In the genomic region with DNA sequence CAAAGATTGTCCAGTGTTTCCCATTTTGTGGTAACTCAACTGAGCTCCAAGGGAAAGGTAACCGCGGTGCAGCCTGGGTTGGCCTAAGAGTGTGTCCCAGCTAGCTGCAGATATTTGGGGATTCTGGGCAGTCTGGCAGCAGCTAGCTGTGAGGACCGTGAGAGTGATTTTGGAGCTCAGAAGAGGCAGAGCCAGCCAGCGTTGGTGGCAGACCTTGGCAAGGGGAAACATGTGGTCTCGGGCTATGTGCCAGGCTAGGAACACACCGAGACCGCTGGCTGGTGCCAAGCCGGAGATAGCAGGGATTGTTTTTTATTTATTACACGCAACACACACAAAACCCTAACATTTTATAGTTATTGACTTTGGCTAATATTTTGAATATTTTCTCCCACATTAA, we compare ENCODE assay signal across 13 mouse cellular contexts. TPM values are rescaled to one million over a fixed set of nuclear protein-coding genes. Genes with fewer than 3 reads are reported as not detected.
A peak's percentile ranks its signal among the peaks of the same experiment; 100 is the strongest.
DNase-seq lines count a peak whose midpoint lies in the region; ATAC-seq and TF ChIP-seq lines count a peak whose summit lies in the region.
"Had no signal": no experiment of that assay in that cellular context is flagged by ENCODE, and none has a peak within 500 bp of the region (broad histone marks: within the 10 kb centered on the region; RNA-seq: fewer than 3 reads in every experiment).

No protein-coding gene starts in this region.

- H3K36me3 ChIP-seq in forebrain, embryonic 13.5 days (ENCODE audit: poor library complexity, severe bottlenecking), result no peaks in the 10 kb centered on the region
- H3K36me3 ChIP-seq in forebrain, embryonic 12.5 days (replicated peaks), result no peaks in the 10 kb centered on the region
- no peaks in the 10 kb centered on the region for H3K36me3 ChIP-seq in midbrain, embryonic 14.5 days (ENCODE audit: control insufficient read depth, insufficient read depth, low read length)
- H3K36me3 ChIP-seq in midbrain, embryonic 13.5 days, result no peaks in the 10 kb centered on the region
- H3K36me3 ChIP-seq in liver, postnatal 0 days (replicated peaks; ENCODE audit: insufficient read depth, low read length), result no peaks in the 10 kb centered on the region
- H3K36me3 ChIP-seq: heart, embryonic 12.5 days had no signal

- TF ChIP-seq EP300 in liver, postnatal 0 days (IDR thresholded peaks at IDR 0.05; ENCODE audit: low read depth), result no peak

- H3K27ac ChIP-seq in forebrain, embryonic 13.5 days, result no peak overlapping the region
- H3K27ac ChIP-seq in forebrain, embryonic 12.5 days, result no peak overlapping the region
- H3K27ac ChIP-seq in midbrain, embryonic 14.5 days (replicated peaks; ENCODE audit: low read depth, low read length), result no peak overlapping the region
- H3K27ac ChIP-seq in midbrain, embryonic 13.5 days, result no peak overlapping the region
- H3K27ac ChIP-seq in liver, postnatal 0 days (ENCODE audit: low read depth), result no peak overlapping the region

- no peak overlapping the region for H3K9ac ChIP-seq in forebrain, embryonic 13.5 days
- no peak overlapping the region for H3K9ac ChIP-seq in forebrain, embryonic 12.5 days
- no peak overlapping the region for H3K9ac ChIP-seq in midbrain, embryonic 14.5 days (replicated peaks; ENCODE audit: low read length)
- H3K9ac ChIP-seq in midbrain, embryonic 13.5 days (replicated peaks), result no peak overlapping the region
- H3K9ac ChIP-seq in liver, postnatal 0 days (replicated peaks), result no peak overlapping the region
- H3K9ac ChIP-seq: heart, embryonic 12.5 days had no signal

- no peak for TF ChIP-seq CTCF in liver, postnatal 0 days (IDR thresholded peaks at IDR 0.05; ENCODE audit: low read depth)

- ATAC-seq in forebrain, embryonic 13.5 days, result 0 out of 2 replicates have a peak, but pooled peaks have one; percentile 30
- no peak for ATAC-seq in forebrain, embryonic 12.5 days (ENCODE audit: low FRiP score)
- no peak for ATAC-seq in midbrain, embryonic 14.5 days (ENCODE audit: low FRiP score, low TSS enrichment)
- no peak for ATAC-seq in midbrain, embryonic 13.5 days
- no peak for ATAC-seq in liver, postnatal 0 days

- H3K4me1 ChIP-seq in forebrain, embryonic 13.5 days, result no peaks in the 10 kb centered on the region
- H3K4me1 ChIP-seq in forebrain, embryonic 12.5 days, result no peaks in the 10 kb centered on the region; the same call in 1 of the 2 replicates
- peaks cover 9% of the 10 kb centered on the region for H3K4me1 ChIP-seq in midbrain, embryonic 14.5 days (ENCODE audit: control insufficient read depth, insufficient read depth, low read length)
- peaks cover 9% of the 10 kb centered on the region; the same call in 1 of the 2 replicates for H3K4me1 ChIP-seq in midbrain, embryonic 13.5 days (replicated peaks)
- no peaks in the 10 kb centered on the region for H3K4me1 ChIP-seq in liver, postnatal 0 days (ENCODE audit: insufficient read depth)
- H3K4me1 ChIP-seq: heart, embryonic 12.5 days; megakaryocyte, embryonic 14.5 days had no signal

- H3K9me3 ChIP-seq in forebrain, embryonic 13.5 days (replicated peaks), result no peaks in the 10 kb centered on the region
- no peaks in the 10 kb centered on the region for H3K9me3 ChIP-seq in forebrain, embryonic 12.5 days
- H3K9me3 ChIP-seq in midbrain, embryonic 14.5 days (ENCODE audit: control insufficient read depth, low read length), result no peaks in the 10 kb centered on the region
- no peaks in the 10 kb centered on the region for H3K9me3 ChIP-seq in midbrain, embryonic 13.5 days
- H3K9me3 ChIP-seq in liver, postnatal 0 days (ENCODE audit: low read length), result no peaks in the 10 kb centered on the region
- H3K9me3 ChIP-seq: heart, embryonic 12.5 days had no signal

- no peak overlapping the region for H3K4me2 ChIP-seq in forebrain, embryonic 13.5 days
- no peak overlapping the region for H3K4me2 ChIP-seq in forebrain, embryonic 12.5 days
- H3K4me2 ChIP-seq in midbrain, embryonic 14.5 days (ENCODE audit: low read length), result no peak overlapping the region
- no peak overlapping the region for H3K4me2 ChIP-seq in midbrain, embryonic 13.5 days (replicated peaks)
- no peak overlapping the region for H3K4me2 ChIP-seq in liver, postnatal 0 days (ENCODE audit: low read depth, low read length)
- H3K4me2 ChIP-seq: heart, embryonic 12.5 days had no signal

- 86% methylated on average over 9 of the region's 9 CpGs for WGBS in forebrain, embryonic 13.5 days
- 92% methylated on average over 9 of the region's 9 CpGs for WGBS in forebrain, embryonic 12.5 days
- 93% methylated on average over 9 of the region's 9 CpGs for WGBS in midbrain, embryonic 14.5 days
- 92% methylated on average over 9 of the region's 9 CpGs for WGBS in midbrain, embryonic 13.5 days
- 85% methylated on average over 9 of the region's 9 CpGs for WGBS in liver, postnatal 0 days (ENCODE audit: insufficient replicate concordance)

- DNase-seq in midbrain, embryonic 14.5 days, result peak; percentile 25
- peak; percentile 62 for DNase-seq in brain, adult 2 months (ENCODE audit: low read depth, low spot score)
- peak; percentile 81 to 84 for DNase-seq in cerebellum, postnatal 14 days
- no peak for DNase-seq in liver, postnatal 0 days
- DNase-seq in embryo, embryonic 10.5 days (ENCODE audit: low spot score), result no peak
- DNase-seq: gastrocnemius, postnatal 14 days; kidney, postnatal 36 days; lung, adult 2 months had no signal

- no peaks in the 10 kb centered on the region for H3K27me3 ChIP-seq in forebrain, embryonic 13.5 days
- no peaks in the 10 kb centered on the region for H3K27me3 ChIP-seq in forebrain, embryonic 12.5 days
- no peaks in the 10 kb centered on the region for H3K27me3 ChIP-seq in midbrain, embryonic 14.5 days (ENCODE audit: control insufficient read depth, insufficient read depth, low read length)
- H3K27me3 ChIP-seq in midbrain, embryonic 13.5 days, result no peaks in the 10 kb centered on the region
- no peaks in the 10 kb centered on the region for H3K27me3 ChIP-seq in liver, postnatal 0 days (ENCODE audit: insufficient read depth, low read length)
- H3K27me3 ChIP-seq: heart, embryonic 12.5 days; megakaryocyte, embryonic 14.5 days had no signal

- H3K4me3 ChIP-seq in forebrain, embryonic 13.5 days, result no peak overlapping the region
- no peak overlapping the region for H3K4me3 ChIP-seq in forebrain, embryonic 12.5 days (replicated peaks)
- no peak overlapping the region for H3K4me3 ChIP-seq in midbrain, embryonic 14.5 days (replicated peaks; ENCODE audit: low read depth, low read length)
- no peak overlapping the region for H3K4me3 ChIP-seq in midbrain, embryonic 13.5 days (replicated peaks)
- no peak overlapping the region for H3K4me3 ChIP-seq in liver, postnatal 0 days (ENCODE audit: low read depth, low read length)
- H3K4me3 ChIP-seq: heart, embryonic 12.5 days; megakaryocyte, embryonic 14.5 days had no signal

RNA-seq across cellular contexts. Expression of a gene that starts 45.1 kb away (rescaled TPM):
- 6.4 and 7.2 TPM in 2 replicates for polyA plus RNA-seq in forebrain, embryonic 13.5 days (2015; fragmentation: Nextera tagmentation; extraction: Ambion mirVana)
- polyA plus RNA-seq in forebrain, embryonic 12.5 days (2016; fragmentation: Nextera tagmentation; extraction: Ambion mirVana), result 4.8 and 5.3 TPM in 2 replicates
- polyA plus RNA-seq in midbrain, embryonic 14.5 days (2014; fragmentation: Nextera tagmentation; extraction: Ambion mirVana), result 28.9 and 34.2 TPM in 2 replicates
- polyA plus RNA-seq in midbrain, embryonic 13.5 days (2015; fragmentation: Nextera tagmentation; extraction: Ambion mirVana), result 22.9 and 23.5 TPM in 2 replicates
- polyA plus RNA-seq in liver, postnatal 0 days (2015; fragmentation: Nextera tagmentation; extraction: Ambion mirVana), result not detected in 2 replicates
- polyA plus RNA-seq: heart, embryonic 12.5 days had no signal

Comparison
In these comparisons a context has a peak if more than half of its experiments do, and no peak if none do; other contexts are left out.
1. DNase-seq: peak in midbrain, embryonic 14.5 days (single experiment), brain, adult 2 months (single experiment) and cerebellum, postnatal 14 days (2 of 2); none in liver, postnatal 0 days (single experiment) and embryo, embryonic 10.5 days (single experiment).